Mouse (Mus musculus) kidney, postnatal 0 days (tissue): Measurements from ENCODE around the gene Abcc1. TPM values are rescaled to one million over a fixed set of nuclear protein-coding genes. Genes with fewer than 3 reads are reported as not detected.

ENCODE experiments used
- ATAC-seq: fragments of 200-750 bp; cut with Nextera tagmentation; replicated peaks from 2 replicates; pipeline ENCODE4 v1.8.0; 2017; ENCODE audit warnings: low read depth, moderate number of reproducible peaks, moderate TSS enrichment, moderate library complexity; ENCODE audit not compliant: low FRiP score
- DNase-seq: peaks from one replicate; pipeline ENCODE4 v3.0.0-alpha.2; 2016; ENCODE audit warnings: low spot score
- H3K27ac ChIP-seq: fragments of 300-500 bp; sonication (generic); 2 replicates; pipeline ENCODE4 v1.5.1; 2014; ENCODE audit warnings: mild to moderate bottlenecking
- H3K27me3 ChIP-seq: fragments of 300-500 bp; sonication (generic); 2 replicates; pipeline ENCODE4 v1.6.1; 2014; ENCODE audit warnings: low read length, mixed read lengths; ENCODE audit not compliant: insufficient read depth
- H3K36me3 ChIP-seq: fragments of 300-500 bp; sonication (generic); 2 replicates; pipeline ENCODE4 v1.6.1; 2014; ENCODE audit warnings: low read length, mixed read lengths; ENCODE audit not compliant: insufficient read depth
- H3K4me1 ChIP-seq: fragments of 300-500 bp; sonication (generic); replicated peaks from 2 replicates; pipeline ENCODE4 v1.6.1; 2014; ENCODE audit warnings: antibody characterized with exemption, low read length, mixed read lengths; ENCODE audit not compliant: insufficient read depth
- H3K4me2 ChIP-seq: fragments of 300-500 bp; sonication (generic); 2 replicates; pipeline ENCODE4 v1.6.1; 2014; ENCODE audit warnings: mild to moderate bottlenecking, low read length, moderate library complexity, mixed read lengths
- H3K4me3 ChIP-seq: fragments of 300-500 bp; sonication (generic); replicated peaks from 2 replicates; pipeline ENCODE4 v1.5.1; 2014; ENCODE audit warnings: low read depth, low read length
- H3K9ac ChIP-seq: fragments of 300-500 bp; sonication (generic); 2 replicates; pipeline ENCODE4 v1.6.1; 2014; ENCODE audit warnings: low read depth, low read length
- H3K9me3 ChIP-seq: fragments of 300-500 bp; sonication (generic); replicated peaks from 2 replicates; pipeline ENCODE4 v1.6.1; 2016; ENCODE audit warnings: low read length, inconsistent platforms, mixed read lengths
- CTCF ChIP-seq: IDR thresholded peaks from 2 replicates; pipeline ENCODE4 v1.5.1; 2016; ENCODE audit warnings: antibody characterized with exemption, low read depth, mild to moderate bottlenecking, moderate library complexity
- WGBS: fragments of 180-500 bp; shearing (Covaris S2); extraction: QIAGEN DNeasy Blood & Tissue Kit; methylation state at CpG from one replicate; pipeline ENCODE4 v1.1.7; 2014; 5-methylcytosine and 5-hydroxymethylcytosine counted together
- polyA plus RNA-seq: library from polyadenylated mRNA; unstranded; fragments of >200 nt; fragmentation: Nextera tagmentation; extraction: Ambion mirVana; gene quantifications from 2 replicates; pipeline ENCODE4 v1.2.1, GENCODE M21; 2015

Gene Abcc1
- polyA plus RNA-seq, 1 experiment from 2014 or later = 11.6 TPM

GRCm38 (mm10) chr16:14429371-14429770 lies 68.0 kb downstream of the Abcc1 start:
- WGBS = 86% methylated on average over 6 of the region's 6 CpGs
- no peak for TF ChIP-seq CTCF
- H3K27ac ChIP-seq = no peak overlapping the region
- no peaks in the 10 kb centered on the region for H3K27me3 ChIP-seq
- no peak overlapping the region for H3K9ac ChIP-seq
- no peak for ATAC-seq
- no peaks in the 10 kb centered on the region for H3K36me3 ChIP-seq
- H3K4me1 ChIP-seq = no peaks in the 10 kb centered on the region
- DNase-seq = no peak
- H3K4me3 ChIP-seq = no peak overlapping the region
- H3K4me2 ChIP-seq = no peak overlapping the region
- H3K9me3 ChIP-seq = no peaks in the 10 kb centered on the region

- WGBS = 95% methylated on average over 5 of the region's 5 CpGs
- ATAC-seq (no peak), DNase-seq (no peak)
- Histone ChIP-seq H3K9me3 (no peaks in the 10 kb centered on the region), H3K27ac (no peak overlapping the region), H3K4me3 (no peak overlapping the region), H3K9ac (no peak overlapping the region), H3K27me3 (no peaks in the 10 kb centered on the region), H3K36me3 (0 out of 2 replicates have a peak, but pooled peaks cover 2% of the 10 kb centered on the region), H3K4me2 (no peak overlapping the region), H3K4me1 (no peaks in the 10 kb centered on the region)
- TF ChIP-seq CTCF = no peak
These were observed 71.6 kb downstream of the Abcc1 start for GRCm38 (mm10) chr16:14432996-14433395.

- WGBS = 60% methylated on average over 1 of the region's 1 CpGs
- Histone ChIP-seq H3K4me1 (no peaks in the 10 kb centered on the region), H3K27ac (no peak overlapping the region), H3K36me3 (0 out of 2 replicates have a peak, but pooled peaks cover 4% of the 10 kb centered on the region), H3K9ac (no peak overlapping the region), H3K9me3 (no peaks in the 10 kb centered on the region), H3K4me3 (no peak overlapping the region), H3K4me2 (no peak overlapping the region), H3K27me3 (no peaks in the 10 kb centered on the region)
- ATAC-seq = no peak; the same call in none of the 2 replicates
- DNase-seq = peak; percentile 25
- no peak for TF ChIP-seq CTCF
These were observed 74.2 kb downstream of the Abcc1 start for GRCm38 (mm10) chr16:14435526-14435925.

GRCm38 (mm10) chr16:14437446-14437982 lies 76.2 kb downstream of the Abcc1 start:
- Histone ChIP-seq H3K27me3 (no peaks in the 10 kb centered on the region), H3K4me1 (no peaks in the 10 kb centered on the region), H3K27ac (no peak overlapping the region), H3K4me2 (no peak overlapping the region), H3K36me3 (0 out of 2 replicates have a peak, but pooled peaks cover 6% of the 10 kb centered on the region), H3K4me3 (no peak overlapping the region), H3K9ac (no peak overlapping the region), H3K9me3 (no peaks in the 10 kb centered on the region)
- TF ChIP-seq CTCF = no peak
- no peak for ATAC-seq
- WGBS = 91% methylated on average over 8 of the region's 8 CpGs
- no peak for DNase-seq

- H3K9ac ChIP-seq = no peak overlapping the region
- DNase-seq (no peak), ATAC-seq (no peak)
- H3K27ac ChIP-seq = no peak overlapping the region
- WGBS = 84% methylated on average over 7 of the region's 7 CpGs
- no peak overlapping the region for H3K4me3 ChIP-seq
- H3K4me1 ChIP-seq = no peaks in the 10 kb centered on the region
- H3K27me3 ChIP-seq = no peaks in the 10 kb centered on the region
- H3K4me2 ChIP-seq = no peak overlapping the region
- TF ChIP-seq CTCF = no peak
- no peaks in the 10 kb centered on the region for H3K9me3 ChIP-seq
- H3K36me3 ChIP-seq = 0 out of 2 replicates have a peak, but pooled peaks cover 6% of the 10 kb centered on the region
These were observed 77.2 kb downstream of the Abcc1 start for GRCm38 (mm10) chr16:14438561-14438960.

GRCm38 (mm10) chr16:14439081-14439480 lies 77.7 kb downstream of the Abcc1 start:
- 0 out of 2 replicates have a peak, but pooled peaks cover 6% of the 10 kb centered on the region for H3K36me3 ChIP-seq
- no peak overlapping the region for H3K4me2 ChIP-seq
- no peak overlapping the region for H3K27ac ChIP-seq
- H3K9ac ChIP-seq = no peak overlapping the region
- H3K9me3 ChIP-seq = no peaks in the 10 kb centered on the region
- no peaks in the 10 kb centered on the region for H3K4me1 ChIP-seq
- 90% methylated on average over 6 of the region's 6 CpGs for WGBS
- no peak overlapping the region for H3K4me3 ChIP-seq
- DNase-seq (no peak), ATAC-seq (no peak)
- H3K27me3 ChIP-seq = no peaks in the 10 kb centered on the region
- TF ChIP-seq CTCF = no peak
